Mouse (Mus musculus) activated CD4-positive, CD25-positive, alpha-beta regulatory T cell, adult 4 months (primary cell): ENCODE measurements at regions not wholly inside any gene's neighbourhood (a gene's known extent, or its start where the extent isn't known, plus 50 kb on each side); places are given as distances from the start of the nearest gene placed in this dataset.

Experiments used
- ATAC-seq: one replicate; pipeline ENCODE4 v1.8.0; 2017

GRCm38 (mm10) chr9:115551080-115551479 lies 240.9 kb upstream of the Stt3b start:
- no peak for ATAC-seq

DNA sequence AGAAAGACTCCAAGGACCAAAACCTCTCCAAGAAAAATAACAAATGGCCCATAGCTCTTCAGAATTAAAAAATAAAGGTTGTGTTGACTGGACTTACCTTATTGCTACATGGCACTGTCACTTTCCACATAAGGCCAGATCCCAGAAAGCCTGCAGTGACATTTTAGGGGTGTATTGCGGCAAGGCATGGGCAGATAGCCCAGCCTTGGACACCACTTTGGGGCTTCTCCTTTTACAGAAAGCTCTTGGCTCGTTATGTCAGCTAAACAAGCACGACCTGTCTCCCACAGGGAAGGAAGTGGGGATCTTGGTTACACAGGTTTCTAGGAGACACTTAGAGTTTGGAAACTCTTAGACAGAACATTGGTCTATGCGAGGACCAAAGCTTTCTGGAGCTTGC lies 241.3 kb upstream of the Stt3b start:
- no peak for ATAC-seq

- ATAC-seq = no peak
Measured at GRCm38 (mm10) chr9:115558131-115558530, 247.9 kb upstream of the Stt3b start.

- ATAC-seq = no peak
Measured at GRCm38 (mm10) chr9:115559521-115559920, 249.3 kb upstream of the Stt3b start.

GRCm38 (mm10) chr9:115561207-115561606 lies 251.0 kb upstream of the Stt3b start:
- ATAC-seq = peak; percentile 94

GRCm38 (mm10) chr9:115562783-115563182 lies 252.6 kb upstream of the Stt3b start:
- ATAC-seq = no peak

GRCm38 (mm10) chr9:115564366-115564765 lies 254.1 kb upstream of the Stt3b start:
- ATAC-seq = no peak

DNA sequence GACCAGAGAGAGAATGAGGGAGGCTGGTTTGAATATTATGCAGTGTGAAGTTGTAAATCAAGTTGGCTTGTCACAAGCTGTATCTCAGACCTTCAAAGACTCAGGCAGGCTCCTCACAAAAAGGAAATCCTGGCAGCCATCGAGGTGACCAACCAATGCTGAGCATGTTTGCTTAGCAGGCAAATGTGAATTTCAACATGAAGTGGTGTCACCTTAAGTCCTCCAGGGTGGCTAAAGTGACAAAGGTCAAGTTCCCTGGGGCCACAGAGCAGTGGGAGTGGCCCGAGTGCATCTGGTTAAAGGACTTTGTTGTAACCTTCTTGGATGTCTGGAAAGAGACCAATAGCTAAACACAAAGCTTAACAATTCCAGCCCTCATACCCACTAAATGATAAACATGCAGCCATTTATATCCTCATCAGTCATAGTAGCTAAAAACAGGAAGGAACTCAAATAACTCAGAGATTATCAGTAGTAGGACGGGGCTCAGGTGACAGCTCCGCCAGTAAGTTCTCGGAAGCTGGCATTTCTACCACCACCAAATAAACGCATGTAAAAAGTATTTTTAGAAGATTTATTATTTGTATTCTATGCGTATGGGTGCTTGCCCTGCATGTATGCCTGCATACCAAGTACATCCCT lies 258.6 kb upstream of the Stt3b start:
- no peak for ATAC-seq

GRCm38 (mm10) chr9:115570998-115571397 lies 260.8 kb upstream of the Stt3b start:
- ATAC-seq = no peak

GRCm38 (mm10) chr9:115581116-115581515 lies 270.9 kb upstream of the Stt3b start:
- no peak for ATAC-seq

GRCm38 (mm10) chr9:115583548-115583947 lies 273.3 kb upstream of the Stt3b start:
- no peak for ATAC-seq

DNA sequence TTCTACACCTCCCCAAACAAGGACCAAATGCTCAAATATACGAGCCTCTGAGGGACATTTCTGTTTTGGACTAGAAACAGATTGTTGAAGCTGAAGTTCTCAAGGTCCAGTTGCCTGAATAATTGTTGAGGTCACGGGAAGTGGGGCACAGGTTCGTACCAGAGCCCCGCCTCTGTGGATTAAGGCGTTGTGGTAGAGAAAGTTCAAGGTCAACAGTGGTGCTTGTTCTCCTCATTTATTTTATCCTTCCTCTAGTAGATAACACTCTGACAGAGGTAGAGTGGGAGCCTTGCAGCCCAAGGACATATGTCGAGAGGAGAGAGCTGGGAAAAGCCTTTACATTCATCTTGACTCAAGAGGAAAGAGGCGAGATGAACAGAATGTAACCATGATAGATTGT lies 274.7 kb upstream of the Stt3b start:
- ATAC-seq = no peak

DNA sequence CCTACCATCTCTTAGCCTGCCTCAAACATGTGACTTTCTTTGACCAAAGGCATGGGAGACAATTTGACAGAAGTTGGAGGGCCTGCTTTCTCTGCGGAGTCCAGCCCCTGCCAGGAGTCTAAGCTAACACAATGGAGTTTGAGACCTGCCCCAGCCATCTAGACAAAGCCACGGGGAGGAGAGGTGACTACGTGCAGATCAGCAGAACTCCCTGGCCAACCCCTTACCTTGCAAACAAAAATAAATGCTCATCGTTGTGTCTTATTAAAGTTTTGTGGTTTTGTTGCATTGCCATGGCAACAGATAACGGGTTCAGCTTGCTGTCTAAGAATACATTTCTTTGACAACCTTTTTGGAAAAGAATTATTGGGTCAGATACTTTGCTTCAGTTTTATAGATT lies 282.2 kb upstream of the Stt3b start:
- ATAC-seq = no peak

DNA sequence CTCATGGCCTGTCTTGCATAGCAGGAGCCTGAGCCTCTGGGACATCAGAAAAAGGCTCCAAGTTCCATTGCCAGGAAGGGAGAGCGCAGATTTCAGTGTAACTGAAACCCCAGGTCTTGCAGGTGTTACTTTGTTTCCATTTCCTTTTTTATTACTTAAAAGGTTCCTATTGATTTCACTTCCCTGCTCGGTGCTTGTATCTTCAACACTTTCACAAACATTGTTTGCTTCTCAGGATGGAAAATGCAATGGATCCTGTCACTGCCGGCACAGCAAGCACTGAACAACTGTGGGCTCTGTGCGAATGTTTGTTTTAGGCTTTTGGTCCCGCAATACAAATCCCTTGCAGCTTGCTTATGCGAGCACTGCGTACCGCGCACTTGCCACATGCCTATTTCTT lies 290.0 kb upstream of the Stt3b start:
- no peak for ATAC-seq

GRCm38 (mm10) chr9:115600826-115601225 lies 290.6 kb upstream of the Stt3b start:
- ATAC-seq = no peak

DNA sequence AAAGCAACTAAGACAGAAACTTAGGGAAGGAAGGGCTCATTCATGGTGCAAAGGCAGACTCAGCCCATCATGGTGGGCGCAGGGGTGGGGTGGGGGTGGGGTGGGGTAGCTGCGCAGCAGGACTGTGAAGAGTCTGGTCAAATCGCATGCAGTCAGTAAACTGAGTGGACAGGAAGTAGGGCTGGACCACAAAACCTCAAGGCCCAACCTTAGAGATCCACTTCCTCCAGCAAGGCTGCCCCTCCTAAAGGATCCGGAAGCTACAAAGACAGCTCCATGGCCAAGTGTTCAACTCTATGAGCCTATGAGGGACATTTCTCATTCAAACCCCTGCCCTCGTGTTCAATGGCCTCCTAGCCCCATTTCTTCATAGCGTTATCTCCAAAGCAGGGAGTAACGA lies 292.6 kb upstream of the Stt3b start:
- ATAC-seq = no peak

DNA sequence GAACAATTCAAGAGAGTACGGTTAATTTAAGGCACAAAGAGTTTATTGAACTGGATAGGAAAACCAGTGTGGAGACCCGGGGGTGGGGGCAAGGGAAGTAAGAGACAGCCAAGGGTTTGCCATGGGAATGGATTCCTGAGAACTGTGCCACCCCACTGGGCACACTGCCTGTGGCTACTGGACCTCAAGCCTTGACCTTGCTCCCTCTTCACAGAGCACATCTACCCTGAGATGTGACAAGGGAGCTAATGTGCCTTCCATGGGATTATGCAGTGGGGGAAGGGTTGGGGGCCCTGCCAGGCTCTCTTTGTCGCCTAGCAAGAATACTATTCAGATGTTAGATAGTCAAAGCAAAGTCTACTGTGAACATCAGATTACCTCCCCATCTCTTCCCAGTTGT lies 294.2 kb upstream of the Stt3b start:
- ATAC-seq = no peak

GRCm38 (mm10) chr9:115604968-115605682 lies 294.9 kb upstream of the Stt3b start:
- no peak for ATAC-seq

DNA sequence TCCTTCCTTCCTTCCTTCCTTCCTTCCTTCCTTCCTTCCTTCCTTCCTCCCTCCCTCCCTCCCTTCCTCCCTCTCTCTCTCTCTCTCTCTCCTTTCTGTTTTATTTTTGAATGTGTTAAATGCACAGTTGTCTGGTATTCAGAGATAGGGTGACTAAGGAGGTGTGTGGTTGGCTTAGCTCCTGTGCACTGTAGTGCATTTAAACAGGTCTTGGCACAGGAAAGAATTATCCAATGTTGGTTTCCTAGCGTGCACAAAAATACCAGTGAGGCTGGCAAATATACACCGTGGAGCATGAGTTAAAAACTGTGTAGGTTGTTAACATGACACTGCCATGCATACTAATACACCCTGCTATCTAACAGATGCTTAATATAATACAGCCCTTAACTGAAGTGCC lies 297.7 kb upstream of the Stt3b start:
- no peak for ATAC-seq

- no peak for ATAC-seq
Measured at GRCm38 (mm10) chr9:115608377-115608776, 298.2 kb upstream of the Stt3b start.

- ATAC-seq = peak; percentile 14
Measured at GRCm38 (mm10) chr9:115609904-115610303, 299.4 kb upstream of the Gadl1 start.

- ATAC-seq = peak; percentile 89
Measured at GRCm38 (mm10) chr9:115611713-115612112, 297.5 kb upstream of the Gadl1 start.

GRCm38 (mm10) chr9:115612908-115613307 lies 296.3 kb upstream of the Gadl1 start:
- ATAC-seq = no peak

GRCm38 (mm10) chr9:115614007-115614406 lies 295.2 kb upstream of the Gadl1 start:
- no peak for ATAC-seq

GRCm38 (mm10) chr9:115617909-115618308 lies 291.3 kb upstream of the Gadl1 start:
- peak; percentile 71 for ATAC-seq
